Mouse (Mus musculus) megakaryocyte, embryonic 14.5 days (primary cell): ENCODE data around the gene Ikbke. TPM values are rescaled to one million over a fixed set of nuclear protein-coding genes. Genes with fewer than 3 reads are reported as not detected.

Experiments
- H3K27me3 ChIP-seq: replicated peaks from 2 replicates; pipeline ENCODE3; 2012; ENCODE audit warnings: inconsistent platforms
- H3K36me3 ChIP-seq: replicated peaks from 2 replicates; pipeline ENCODE3; 2012; ENCODE audit warnings: low read length, inconsistent platforms, mixed read lengths
- H3K4me1 ChIP-seq: 2 replicates; pipeline ENCODE4 v1.6.1; 2012; ENCODE audit warnings: inconsistent platforms
- H3K4me3 ChIP-seq: replicated peaks from 2 replicates; pipeline ENCODE3; 2012; ENCODE audit warnings: moderate library complexity, mild to moderate bottlenecking, inconsistent platforms
- H3K9me3 ChIP-seq: 2 replicates; pipeline ENCODE4 v1.6.1; 2012; ENCODE audit warnings: inconsistent platforms
- FLI1 ChIP-seq: IDR thresholded peaks from 2 replicates; pipeline ENCODE4 v1.6.1; 2012; ENCODE audit warnings: low read length, inconsistent platforms, mixed read lengths
- GATA1 ChIP-seq: IDR thresholded peaks from 3 replicates; pipeline ENCODE4 v1.6.1; 2012; ENCODE audit warnings: mixed read lengths, low read length, inconsistent platforms, borderline replicate concordance
- polyA plus RNA-seq: library from polyadenylated mRNA; stranded (reverse); fragments of >175 nt; gene quantifications from 2 replicates; pipeline ENCODE4 v1.2.3, GENCODE M21; 2012; ENCODE audit warnings: low replicate concordance; ENCODE audit not compliant: insufficient read depth

Ikbke gene
- polyA plus RNA-seq, 1 experiment, result 15.6 TPM

- Histone ChIP-seq H3K9me3 (no peaks in the 10 kb centered on the region), H3K27me3 (peaks cover 90% of the 10 kb centered on the region), H3K4me1 (peaks cover 57% of the 10 kb centered on the region), H3K36me3 (no peaks in the 10 kb centered on the region), H3K4me3 (no peak overlapping the region)
- no peak for TF ChIP-seq FLI1
- TF ChIP-seq GATA1, result no peak
These were observed 36.5 kb downstream of the Ikbke start for GRCm38 (mm10) chr1:131242956-131243355.

GRCm38 (mm10) chr1:131239576-131240193 lies 39.7 kb downstream of the Ikbke start:
- Histone ChIP-seq H3K4me1 (peaks cover 36% of the 10 kb centered on the region), H3K27me3 (peaks cover 95% of the 10 kb centered on the region), H3K9me3 (no peaks in the 10 kb centered on the region), H3K4me3 (no peak overlapping the region), H3K36me3 (no peaks in the 10 kb centered on the region)
- TF ChIP-seq GATA1 (no peak), FLI1 (no peak)

GRCm38 (mm10) chr1:131238931-131239381 lies 40.5 kb downstream of the Ikbke start:
- peaks cover 95% of the 10 kb centered on the region for H3K27me3 ChIP-seq
- H3K9me3 ChIP-seq, result no peaks in the 10 kb centered on the region
- H3K36me3 ChIP-seq, result no peaks in the 10 kb centered on the region
- no peak overlapping the region for H3K4me3 ChIP-seq
- no peak for TF ChIP-seq FLI1
- no peak for TF ChIP-seq GATA1
- H3K4me1 ChIP-seq, result peaks cover 29% of the 10 kb centered on the region

- Histone ChIP-seq H3K4me1 (peaks cover 16% of the 10 kb centered on the region; the same call in 1 of the 2 replicates), H3K36me3 (no peaks in the 10 kb centered on the region), H3K27me3 (peaks cover 84% of the 10 kb centered on the region), H3K4me3 (no peak overlapping the region), H3K9me3 (no peaks in the 10 kb centered on the region)
- no peak for TF ChIP-seq FLI1
- no peak for TF ChIP-seq GATA1
These were observed 43.3 kb downstream of the Ikbke start for GRCm38 (mm10) chr1:131236077-131236476.

- TF ChIP-seq GATA1 (no peak), FLI1 (no peak)
- Histone ChIP-seq H3K4me1 (peaks cover 10% of the 10 kb centered on the region; the same call in 1 of the 2 replicates), H3K36me3 (no peaks in the 10 kb centered on the region), H3K27me3 (peaks cover 79% of the 10 kb centered on the region), H3K9me3 (no peaks in the 10 kb centered on the region), H3K4me3 (no peak overlapping the region)
These were observed 45.9 kb downstream of the Ikbke start for GRCm38 (mm10) chr1:131233527-131233926.

GRCm38 (mm10) chr1:131228659-131229058 lies 50.7 kb downstream of the Ikbke start:
- H3K4me3 ChIP-seq, result no peak overlapping the region
- no peaks in the 10 kb centered on the region for H3K9me3 ChIP-seq
- TF ChIP-seq GATA1, result no peak
- TF ChIP-seq FLI1, result no peak
- peaks cover 60% of the 10 kb centered on the region for H3K27me3 ChIP-seq
- no peaks in the 10 kb centered on the region; the same call in 1 of the 2 replicates for H3K4me1 ChIP-seq
- no peaks in the 10 kb centered on the region for H3K36me3 ChIP-seq

- Histone ChIP-seq H3K9me3 (no peaks in the 10 kb centered on the region), H3K36me3 (no peaks in the 10 kb centered on the region), H3K4me1 (no peaks in the 10 kb centered on the region; the same call in 1 of the 2 replicates), H3K27me3 (peaks cover 58% of the 10 kb centered on the region), H3K4me3 (no peak overlapping the region)
- TF ChIP-seq FLI1, result no peak
These were observed 51.2 kb downstream of the Ikbke start for GRCm38 (mm10) chr1:131228225-131228624.

GRCm38 (mm10) chr1:131224848-131225471 lies 54.4 kb downstream of the Ikbke start:
- Histone ChIP-seq H3K4me3 (no peak overlapping the region), H3K36me3 (no peaks in the 10 kb centered on the region), H3K27me3 (peaks cover 69% of the 10 kb centered on the region), H3K4me1 (peaks cover 5% of the 10 kb centered on the region; the same call in 1 of the 2 replicates), H3K9me3 (peaks cover 8% of the 10 kb centered on the region)
- TF ChIP-seq GATA1, result no peak
- TF ChIP-seq FLI1, result no peak

GRCm38 (mm10) chr1:131223345-131223744 lies 56.1 kb downstream of the Ikbke start:
- TF ChIP-seq FLI1, result no peak
- no peak for TF ChIP-seq GATA1
- H3K4me3 ChIP-seq, result no peak overlapping the region
- H3K36me3 ChIP-seq, result no peaks in the 10 kb centered on the region
- H3K9me3 ChIP-seq, result peaks cover 8% of the 10 kb centered on the region
- H3K27me3 ChIP-seq, result peaks cover 74% of the 10 kb centered on the region
- peaks cover 5% of the 10 kb centered on the region; the same call in 1 of the 2 replicates for H3K4me1 ChIP-seq

GRCm38 (mm10) chr1:131221822-131222590 lies 57.4 kb downstream of the Ikbke start:
- Histone ChIP-seq H3K4me1 (0 out of 2 replicates have a peak, but pooled peaks cover 5% of the 10 kb centered on the region), H3K27me3 (peaks cover 74% of the 10 kb centered on the region), H3K36me3 (no peaks in the 10 kb centered on the region), H3K9me3 (peaks cover 8% of the 10 kb centered on the region), H3K4me3 (no peak overlapping the region)
- no peak for TF ChIP-seq GATA1
- TF ChIP-seq FLI1, result no peak
